Mouse (Mus musculus) erythroblast, embryonic 14.5 days (primary cell): Measurements from ENCODE around the gene Dyx1c1. TPM values are rescaled to one million over a fixed set of nuclear protein-coding genes. Genes with fewer than 3 reads are reported as not detected.

ENCODE experiments used
- H3K27me3 ChIP-seq: 2 replicates; pipeline ENCODE4 v1.6.1; 2012; ENCODE audit warnings: inconsistent platforms; ENCODE audit not compliant: control insufficient read depth
- H3K36me3 ChIP-seq: 2 replicates; pipeline ENCODE4 v1.6.1; 2012; ENCODE audit warnings: mild to moderate bottlenecking, inconsistent platforms; ENCODE audit not compliant: control insufficient read depth
- H3K4me1 ChIP-seq: 2 replicates; pipeline ENCODE4 v1.6.1; 2012; ENCODE audit warnings: inconsistent platforms; ENCODE audit not compliant: control insufficient read depth
- H3K4me3 ChIP-seq: replicated peaks from 2 replicates; pipeline ENCODE3; 2012; ENCODE audit warnings: moderate library complexity, mild to moderate bottlenecking, inconsistent platforms
- H3K9me3 ChIP-seq: 2 replicates; pipeline ENCODE4 v1.6.1; 2012; ENCODE audit warnings: low read length, inconsistent platforms, mixed read lengths; ENCODE audit not compliant: control insufficient read depth
- GATA1 ChIP-seq: IDR thresholded peaks from 2 replicates; pipeline ENCODE4 v1.6.1; 2012; ENCODE audit warnings: low read length, inconsistent platforms, mixed read lengths
- TAL1 ChIP-seq: IDR thresholded peaks from 3 replicates; pipeline ENCODE4 v1.6.1; 2012; ENCODE audit warnings: low read length, inconsistent platforms, mixed read lengths
- polyA plus RNA-seq: library from polyadenylated mRNA; stranded (reverse); fragments of >175 nt; gene quantifications from 2 replicates; pipeline ENCODE4 v1.2.3, GENCODE M21; 2012

Dyx1c1 gene
- polyA plus RNA-seq, 1 experiment, result not detected

GRCm38 (mm10) chr9:72968349-72969061 lies 9.9 kb downstream of the Dyx1c1 start:
- H3K27me3 ChIP-seq, result no peaks in the 10 kb centered on the region
- no peaks in the 10 kb centered on the region for H3K36me3 ChIP-seq
- no peaks in the 10 kb centered on the region for H3K4me1 ChIP-seq
- TF ChIP-seq GATA1 (no peak), TAL1 (no peak)
- H3K4me3 ChIP-seq, result no peak overlapping the region
- no peaks in the 10 kb centered on the region for H3K9me3 ChIP-seq

GRCm38 (mm10) chr9:72969874-72970273 lies 11.3 kb downstream of the Dyx1c1 start:
- no peaks in the 10 kb centered on the region for H3K36me3 ChIP-seq
- no peaks in the 10 kb centered on the region for H3K9me3 ChIP-seq
- no peaks in the 10 kb centered on the region for H3K27me3 ChIP-seq
- H3K4me3 ChIP-seq, result no peak overlapping the region
- TF ChIP-seq GATA1 (no peak), TAL1 (no peak)
- H3K4me1 ChIP-seq, result no peaks in the 10 kb centered on the region

- H3K27me3 ChIP-seq, result no peaks in the 10 kb centered on the region
- no peaks in the 10 kb centered on the region for H3K4me1 ChIP-seq
- no peak overlapping the region for H3K4me3 ChIP-seq
- H3K36me3 ChIP-seq, result no peaks in the 10 kb centered on the region
- TF ChIP-seq TAL1 (no peak), GATA1 (no peak)
- H3K9me3 ChIP-seq, result no peaks in the 10 kb centered on the region
Measured at GRCm38 (mm10) chr9:72972435-72972834, 13.8 kb downstream of the Dyx1c1 start.

GRCm38 (mm10) chr9:72972984-72973383 lies 14.4 kb downstream of the Dyx1c1 start:
- Histone ChIP-seq H3K27me3 (no peaks in the 10 kb centered on the region), H3K4me1 (no peaks in the 10 kb centered on the region), H3K4me3 (no peak overlapping the region), H3K9me3 (no peaks in the 10 kb centered on the region), H3K36me3 (no peaks in the 10 kb centered on the region)
- no peak for TF ChIP-seq TAL1

- H3K9me3 ChIP-seq, result no peaks in the 10 kb centered on the region
- H3K27me3 ChIP-seq, result no peaks in the 10 kb centered on the region
- no peak overlapping the region for H3K4me3 ChIP-seq
- no peaks in the 10 kb centered on the region for H3K36me3 ChIP-seq
- H3K4me1 ChIP-seq, result no peaks in the 10 kb centered on the region
- no peak for TF ChIP-seq TAL1
- no peak for TF ChIP-seq GATA1
Measured at GRCm38 (mm10) chr9:72974734-72975133, 16.1 kb downstream of the Dyx1c1 start.

- no peak overlapping the region for H3K4me3 ChIP-seq
- H3K9me3 ChIP-seq, result no peaks in the 10 kb centered on the region
- TF ChIP-seq GATA1 (no peak), TAL1 (no peak)
- H3K36me3 ChIP-seq, result no peaks in the 10 kb centered on the region
- no peaks in the 10 kb centered on the region for H3K4me1 ChIP-seq
- no peaks in the 10 kb centered on the region for H3K27me3 ChIP-seq
Measured at GRCm38 (mm10) chr9:72975242-72975641, 16.7 kb downstream of the Dyx1c1 start.

- H3K4me1 ChIP-seq, result peaks cover 23% of the 10 kb centered on the region
- H3K4me3 ChIP-seq, result no peak overlapping the region
- H3K36me3 ChIP-seq, result no peaks in the 10 kb centered on the region
- no peaks in the 10 kb centered on the region for H3K27me3 ChIP-seq
- H3K9me3 ChIP-seq, result no peaks in the 10 kb centered on the region
- TF ChIP-seq TAL1, result no peak
- no peak for TF ChIP-seq GATA1
Measured at GRCm38 (mm10) chr9:72983066-72983465, 24.5 kb downstream of the Dyx1c1 start.

GRCm38 (mm10) chr9:72985250-72986220 lies 26.9 kb downstream of the Dyx1c1 start, which contains the start of the genes Ccpg1os and Ccpg1:
Ccpg1os (minus strand) TSS chr9:72985382.
Ccpg1 (plus strand) TSS chr9:72985429.
- H3K36me3 ChIP-seq, result no peaks in the 10 kb centered on the region
- H3K4me1 ChIP-seq, result peaks cover 23% of the 10 kb centered on the region
- no peak for TF ChIP-seq TAL1
- TF ChIP-seq GATA1, result no peak
- peak within 1 kb of the TSS; percentile 91 for H3K4me3 ChIP-seq
- H3K27me3 ChIP-seq, result no peaks in the 10 kb centered on the region
- no peaks in the 10 kb centered on the region for H3K9me3 ChIP-seq

GRCm38 (mm10) chr9:72987703-72988102 lies 29.1 kb downstream of the Dyx1c1 start:
- H3K4me3 ChIP-seq, result no peak overlapping the region
- TF ChIP-seq GATA1 (no peak), TAL1 (no peak)
- no peaks in the 10 kb centered on the region for H3K36me3 ChIP-seq
- no peaks in the 10 kb centered on the region for H3K27me3 ChIP-seq
- peaks cover 23% of the 10 kb centered on the region for H3K4me1 ChIP-seq
- no peaks in the 10 kb centered on the region for H3K9me3 ChIP-seq
